Mouse (Mus musculus): Measurements from ENCODE around the gene Podnl1. TPM values are rescaled to one million over a fixed set of nuclear protein-coding genes. Genes with fewer than 3 reads are reported as not detected.
A peak's percentile ranks its signal among the peaks of the same experiment; 100 is the strongest.

Gene Podnl1
- total RNA-seq, 2 experiments from 2014 or later = not detected

DNA sequence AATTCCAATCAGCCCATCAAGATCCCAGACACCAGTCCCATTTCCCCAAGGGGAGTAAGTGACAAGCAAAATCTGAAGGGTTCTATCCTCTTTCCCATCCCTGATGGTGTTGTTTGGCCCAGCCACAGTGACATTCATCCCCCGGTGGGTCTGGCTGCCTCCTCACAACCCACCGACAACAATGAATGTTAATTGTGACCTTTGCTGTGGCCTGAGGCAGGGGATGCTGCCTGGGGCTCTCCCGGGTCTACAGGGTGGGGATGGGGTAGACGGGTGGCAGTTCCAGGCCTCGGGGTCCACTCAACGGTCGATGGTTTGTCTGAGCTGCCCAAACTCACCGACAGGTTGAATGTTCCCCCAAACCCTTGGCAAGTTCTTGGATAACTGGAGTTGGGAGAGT lies 52.8 kb downstream of the Podnl1 start:
- Histone ChIP-seq H3K4me3 (no peak overlapping the region), H3K27ac (no peak overlapping the region)
- DNase-seq = no peak
- TF ChIP-seq CTCF (IDR thresholded peaks at IDR 0.05) = no peak
- intact Hi-C loops (cut with DNase I) = no loop called here

GRCm38 (mm10) chr8:84179946-84180345 lies 54.2 kb downstream of the Podnl1 start:
- intact Hi-C loops (cut with DNase I) = no loop called here
- no peak for DNase-seq
- no peak for TF ChIP-seq CTCF (IDR thresholded peaks at IDR 0.05)
- H3K4me3 ChIP-seq = no peak overlapping the region; the same call in 1 of the 2 replicates
- no peak overlapping the region for H3K27ac ChIP-seq

- peak overlapping the region; percentile 5 for H3K4me3 ChIP-seq
- intact Hi-C loops (cut with DNase I) = no loop called here
- TF ChIP-seq CTCF (IDR thresholded peaks at IDR 0.05) = no peak
- peak; percentile 45 for DNase-seq
- no peak overlapping the region for H3K27ac ChIP-seq
These were observed 54.9 kb downstream of the Podnl1 start for GRCm38 (mm10) chr8:84180530-84181190.

Small RNAs within 50 kb of the gene (microRNA-seq; reads per million reads assigned to microRNA genes)
- gene Gm25110 (not detected), gene Mir181c (842 reads per million, percentile 75 among the genes with 10 or more reads in this experiment), gene Mir181d (482 reads per million, percentile 67 among the genes with 10 or more reads in this experiment), gene Mir709 (not detected)

Other genes with a start within 250 kb of the Podnl1 start
- 10 to 100 TPM; 14.7 to 22.5 TPM for gene Adgrl1, start 225.9 kb upstream of the Podnl1 start, total RNA-seq (2021)
- gene Gm10644, start 170.8 kb upstream of the Podnl1 start, total RNA-seq (2021) = under 1 TPM; 0.64 to 0.84 TPM
- under 1 TPM; 0.23 to 0.42 TPM for gene Asf1b, start 170.5 kb upstream of the Podnl1 start, total RNA-seq (2021)
- 100 to 1,000 TPM; 137 to 165 TPM for gene Prkaca, start 153.0 kb upstream of the Podnl1 start, total RNA-seq (2021)
- 10 to 100 TPM; 15.1 to 19.8 TPM for gene Samd1, start 128.3 kb upstream of the Podnl1 start, total RNA-seq (2021)
- gene 1700067K01Rik, start 124.5 kb upstream of the Podnl1 start, total RNA-seq (2021) = under 1 TPM in 1 of 2 experiments, not detected in 1; 0.48 TPM
- gene 2210011C24Rik, start 113.8 kb upstream of the Podnl1 start, total RNA-seq (2021) = 1 to 10 TPM; 1.5 to 2.1 TPM
- gene Palm3, start 104.5 kb upstream of the Podnl1 start, total RNA-seq (2021) = under 1 TPM in 1 of 2 experiments, not detected in 1; 0.31 TPM
- gene Il27ra, start 83.4 kb upstream of the Podnl1 start, total RNA-seq (2021) = under 1 TPM; 0.36 to 0.61 TPM
- gene Rln3, start 81.0 kb upstream of the Podnl1 start, total RNA-seq (2021) = not detected
- 1 to 10 TPM in 1 of 2 experiments, under 1 TPM in 1; 0.84 to 1.2 TPM for gene Gm10643, start 60.9 kb upstream of the Podnl1 start, total RNA-seq (2021)
- 1 to 10 TPM; 4.4 to 4.7 TPM for gene Rfx1, start 59.2 kb upstream of the Podnl1 start, total RNA-seq (2021)
- gene Dcaf15, start 21.2 kb upstream of the Podnl1 start, total RNA-seq (2021) = 1 to 10 TPM; 4.8 to 5.4 TPM
- 10 to 100 TPM; 16.8 to 18.6 TPM for gene Cc2d1a, start 21.9 kb downstream of the Podnl1 start, total RNA-seq (2021)
- under 1 TPM; 0.28 to 0.50 TPM for gene 4930432K21Rik, start 22.0 kb downstream of the Podnl1 start, total RNA-seq (2021)
- gene Nanos3, start 59.2 kb downstream of the Podnl1 start, total RNA-seq (2021) = not detected
- 1 to 10 TPM; 5.2 to 8.6 TPM for gene Zswim4, start 111.1 kb downstream of the Podnl1 start, total RNA-seq (2021)
- 100 to 1,000 TPM; 187 to 222 TPM for gene D8Ertd738e, start 123.7 kb downstream of the Podnl1 start, total RNA-seq (2021)
- gene Mri1, start 131.3 kb downstream of the Podnl1 start, total RNA-seq (2021) = 10 to 100 TPM; 14.0 to 15.9 TPM
- 1 to 10 TPM; 7.7 to 9.1 TPM for gene Ccdc130, start 144.4 kb downstream of the Podnl1 start, total RNA-seq (2021)

Measured in gastrocnemius, adult 2 months (tissue).